Comparison of ENCODE assay signal across 8 mouse cellular contexts in genomic region chr3:151912292-151912691, GRCm38 (mm10).
DNase-seq lines count a peak whose midpoint lies in the region; ATAC-seq and TF ChIP-seq lines count a peak whose summit lies in the region.
"Not testable (repeated sequence)": the region's sequence is repeated elsewhere in the genome, so short reads cannot be mapped to it uniquely, and the experiment has no call there.

No protein-coding gene starts in this region.

- not testable (repeated sequence) for TF ChIP-seq CTCF in CH12.LX (conservative IDR thresholded peaks at IDR 0.05 in 1 of 2, IDR thresholded peaks at IDR 0.05 in 1 of 2; ENCODE audit: low read depth in 2 of 2, low read length in 2 of 2); heart, adult 2 months (IDR thresholded peaks at IDR 0.05); kidney, adult 2 months (conservative IDR thresholded peaks at IDR 0.05; ENCODE audit: insufficient read depth, insufficient read length, low read depth, low read length)

- not testable (repeated sequence) for H3K27me3 ChIP-seq in CH12.LX (replicated peaks); heart, adult 2 months (ENCODE audit: control insufficient read depth, insufficient read depth, low read length); kidney, adult 2 months (replicated peaks; ENCODE audit: control insufficient read depth, insufficient read depth, low read length)

- in situ Hi-C loops in CH12.LX (cut with MboI; ENCODE audit: low pct_ligation_motif_present, low pct_unique_long_range_greater_than_20kb, low sequenced_read_pairs): not testable (repeated sequence)

- not testable (repeated sequence) for TF ChIP-seq RAD21 in CH12.LX (IDR thresholded peaks at IDR 0.05; ENCODE audit: low read depth, low read length)

- peaks cover 5 to 25% of the 10 kb centered on the region in 2 experiments for H3K4me1 ChIP-seq in CH12.LX (ENCODE audit: control insufficient read depth in 1 of 2, insufficient read depth in 2 of 2)
- not testable (repeated sequence) for H3K4me1 ChIP-seq in heart, adult 2 months (ENCODE audit: control insufficient read depth, insufficient read depth, low read length); kidney, adult 2 months (ENCODE audit: control insufficient read depth, insufficient read depth, low read length)

- not testable (repeated sequence) for DNase-seq in CH12.LX (ENCODE audit: extremely low read depth)
- peak; percentile 30 to 33 for DNase-seq in heart, adult 2 months
- DNase-seq in kidney, adult 2 months: peak; percentile 23
- peak; percentile 19 to 30 for DNase-seq in kidney, postnatal 4 days
- DNase-seq in lung, postnatal 10 days: peak; percentile 54
- DNase-seq in urinary bladder, adult 18-20 months (ENCODE audit: low spot score in 2 of 2): peak; percentile 20 to 30

- intact Hi-C loops in heart, adult 2 months (cut with DNase I): loop anchor here (5.0 kb wide), 1 partner anchor 70 kb away; no protein-coding TSS in a partner anchor

- not testable (repeated sequence) for H3K27ac ChIP-seq in CH12.LX (ENCODE audit: insufficient read depth, low read depth); heart, adult 2 months; kidney, adult 2 months (ENCODE audit: insufficient read depth, low read depth, low read length)

- not testable (repeated sequence) for H3K79me2 ChIP-seq in CH12.LX (replicated peaks; ENCODE audit: control insufficient read depth, extremely low read depth, insufficient read depth, poor library complexity, severe bottlenecking); heart, adult 2 months (replicated peaks; ENCODE audit: control insufficient read depth, insufficient read depth, low read length)

- peak; percentile 50; the same call in 1 of the 2 replicates for ATAC-seq in common myeloid progenitor, adult 5-6 weeks (replicated peaks; ENCODE audit: low read depth, poor library complexity, severe bottlenecking)
- 0 out of 2 replicates have a peak, but pooled peaks have one; percentile 26 for ATAC-seq in megakaryocyte-erythroid progenitor cell, adult 5-6 weeks (replicated peaks; ENCODE audit: low FRiP score, low TSS enrichment, poor library complexity, severe bottlenecking)

- not testable (repeated sequence) for H3K4me3 ChIP-seq in CH12.LX (replicated peaks in 1 of 3; ENCODE audit: low read depth in 2 of 3, low read length in 2 of 3, poor library complexity in 1 of 3); heart, adult 2 months; kidney, adult 2 months (ENCODE audit: insufficient read depth, low read depth, low read length)

- dilution Hi-C loops in CH12.LX (cut with MboI; ENCODE audit: extremely low pct_ligation_motif_present, extremely low pct_unique_long_range_greater_than_20kb, low sequenced_read_pairs): not testable (repeated sequence)

- not testable (repeated sequence) for TF ChIP-seq POLR2A in CH12.LX (IDR thresholded peaks at IDR 0.05; ENCODE audit: low read depth, low read length); heart, adult 2 months (IDR thresholded peaks at IDR 0.05; ENCODE audit: insufficient read depth, low read depth, low read length); kidney, adult 2 months (IDR thresholded peaks at IDR 0.05; ENCODE audit: low read depth, low read length)

- not testable (repeated sequence) for H3K4me2 ChIP-seq in CH12.LX (ENCODE audit: insufficient read depth, low read depth, poor library complexity, severe bottlenecking)

- 71% methylated on average over 11 of the region's 11 CpGs for WGBS in heart, adult 2 months
- WGBS in kidney, adult 2 months: 66% methylated on average over 11 of the region's 11 CpGs

- TF ChIP-seq EP300 in CH12.LX (IDR thresholded peaks at IDR 0.05; ENCODE audit: low read length); heart, adult 2 months (IDR thresholded peaks at IDR 0.05; ENCODE audit: insufficient read depth, low read depth, low read length): not testable (repeated sequence)

- H3K9ac ChIP-seq in CH12.LX (ENCODE audit: insufficient read depth, low read depth); heart, adult 2 months (ENCODE audit: low read depth, low read length): not testable (repeated sequence)

- H3K36me3 ChIP-seq in CH12.LX (replicated peaks in 1 of 2; ENCODE audit: control insufficient read depth in 1 of 2, insufficient read depth in 1 of 2, low read length in 1 of 2); heart, adult 2 months (ENCODE audit: control insufficient read depth, insufficient read depth, low read length); kidney, adult 2 months (ENCODE audit: control insufficient read depth, insufficient read depth, low read length): not testable (repeated sequence)

- not testable (repeated sequence) for H3K9me3 ChIP-seq in CH12.LX (replicated peaks; ENCODE audit: low read length)

TF ChIP-seq in CH12.LX, 34 proteins besides CTCF, POLR2A, EP300 and RAD21:
- TF ChIP-seq TCF12 (IDR thresholded peaks at IDR 0.05; ENCODE audit: low read depth, low read length): 0 out of 2 replicates have a peak, but pooled peaks have one; percentile 36
- TF ChIP-seq ZC3H11A (IDR thresholded peaks at IDR 0.05; ENCODE audit: low read depth, low read length): peak; percentile 53
